Comparison of ENCODE assay signal across 11 mouse cellular contexts in the genomic region with DNA sequence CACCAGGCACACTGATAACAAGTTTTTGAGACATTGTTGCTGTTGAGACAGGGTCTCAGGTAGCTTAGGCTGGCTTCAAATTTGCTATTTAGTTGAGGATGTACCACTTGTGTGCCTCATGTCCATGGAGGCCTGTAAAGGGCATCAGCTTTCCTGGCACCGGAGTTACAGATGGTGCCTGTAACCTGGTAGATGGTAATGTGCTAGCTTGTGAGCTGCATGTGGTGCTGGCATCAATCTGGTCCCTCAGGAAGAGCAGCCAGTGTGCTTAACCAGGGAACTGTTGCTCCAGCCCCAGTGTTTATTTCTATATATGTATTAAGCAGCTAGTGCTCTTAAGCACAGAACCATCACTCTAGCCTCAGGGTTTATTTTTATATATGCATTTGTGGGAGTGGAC.
"Had no signal": no experiment of that assay in that cellular context is flagged by ENCODE, and none has a peak within 500 bp of the region (broad histone marks: within the 10 kb centered on the region; RNA-seq: fewer than 3 reads in every experiment).

No protein-coding gene starts in this region.

- DNase-seq: kidney, adult 2 months; kidney, postnatal 36 days; layer of hippocampus, postnatal 36 days; liver, embryonic 13.5 days; lung, adult 2 months; lung, postnatal 14 days; lung, postnatal 4 days; right cerebral cortex, postnatal 14 days; right cerebral cortex, postnatal 4 days; thymus, adult 18-20 months; thymus, postnatal 36 days had no signal
